Mouse (Mus musculus) forebrain, embryonic 16.5 days (tissue): ENCODE measurements around the gene Gltp. TPM values are rescaled to one million over a fixed set of nuclear protein-coding genes. Genes with fewer than 3 reads are reported as not detected.

Experiments
- ATAC-seq: fragments of 200-750 bp; cut with Nextera tagmentation; 2 replicates; pipeline ENCODE4 v1.8.0; 2017; ENCODE audit warnings: mild to moderate bottlenecking, moderate library complexity
- H3K27ac ChIP-seq: fragments of 300-500 bp; sonication (generic); 2 replicates; pipeline ENCODE4 v1.5.1; 2014; ENCODE audit warnings: low read length, control low read depth
- H3K27me3 ChIP-seq: fragments of 300-500 bp; sonication (generic); replicated peaks from 2 replicates; pipeline ENCODE4 v1.6.1; 2014; ENCODE audit warnings: low read length; ENCODE audit not compliant: control insufficient read depth, insufficient read depth
- H3K36me3 ChIP-seq: fragments of 300-500 bp; sonication (generic); 2 replicates; pipeline ENCODE4 v1.6.1; 2014; ENCODE audit not compliant: control insufficient read depth, insufficient read depth
- H3K4me1 ChIP-seq: fragments of 300-500 bp; sonication (generic); replicated peaks from 2 replicates; pipeline ENCODE4 v1.6.1; 2014; ENCODE audit warnings: low read length; ENCODE audit not compliant: control insufficient read depth, insufficient read depth
- H3K4me2 ChIP-seq: fragments of 300-500 bp; sonication (generic); 2 replicates; pipeline ENCODE4 v1.6.1; 2014; ENCODE audit warnings: mild to moderate bottlenecking, low read length, control low read depth
- H3K4me3 ChIP-seq: fragments of 300-500 bp; sonication (generic); replicated peaks from 2 replicates; pipeline ENCODE4 v1.5.1; 2014; ENCODE audit warnings: mild to moderate bottlenecking, low read length, control low read depth
- H3K9ac ChIP-seq: fragments of 300-500 bp; sonication (generic); replicated peaks from 2 replicates; pipeline ENCODE4 v1.6.1; 2014; ENCODE audit warnings: low read depth, low read length, control low read depth
- H3K9me3 ChIP-seq: fragments of 300-500 bp; sonication (generic); 2 replicates; pipeline ENCODE4 v1.6.1; 2016; ENCODE audit warnings: low read length; ENCODE audit not compliant: control insufficient read depth
- WGBS: fragments of 180-500 bp; shearing (Covaris S2); extraction: QIAGEN DNeasy Blood & Tissue Kit; methylation state at CpG from one replicate; pipeline ENCODE4 v1.1.7; 2014; 5-methylcytosine and 5-hydroxymethylcytosine counted together
- polyA plus RNA-seq: library from polyadenylated mRNA; unstranded; fragments of >200 nt; fragmentation: Nextera tagmentation; extraction: Ambion mirVana; gene quantifications from 2 replicates; pipeline ENCODE4 v1.2.1, GENCODE M21; 2015

Gene Gltp
- polyA plus RNA-seq, 1 experiment from 2014 or later = 30.8 TPM

DNA sequence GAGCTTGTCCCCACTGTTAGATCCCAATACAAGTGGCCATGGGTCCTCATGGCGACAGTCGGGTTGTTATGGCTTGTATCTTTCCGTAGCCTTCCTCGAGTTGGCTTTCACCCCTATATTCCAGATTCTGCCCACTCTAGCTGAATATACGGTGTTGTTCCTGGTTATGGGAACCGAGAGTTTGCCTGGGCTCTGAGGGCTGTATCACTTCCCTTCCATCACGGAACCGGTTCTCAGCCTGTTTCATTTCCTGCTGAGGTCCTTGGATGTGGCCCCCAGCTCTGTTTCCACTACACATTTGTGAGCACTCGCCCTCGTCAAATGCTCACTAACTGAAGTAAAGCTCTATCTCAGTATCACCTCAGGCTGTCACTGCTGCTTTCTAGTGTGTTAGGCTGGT lies 31.2 kb upstream of the Gltp start:
- Histone ChIP-seq H3K4me2 (no peak overlapping the region), H3K4me3 (no peak overlapping the region), H3K4me1 (no peaks in the 10 kb centered on the region), H3K27me3 (no peaks in the 10 kb centered on the region), H3K9me3 (no peaks in the 10 kb centered on the region), H3K36me3 (peaks cover 21% of the 10 kb centered on the region), H3K9ac (no peak overlapping the region), H3K27ac (no peak overlapping the region)
- WGBS = 95% methylated on average over 10 of the region's 10 CpGs
- no peak for ATAC-seq

DNA sequence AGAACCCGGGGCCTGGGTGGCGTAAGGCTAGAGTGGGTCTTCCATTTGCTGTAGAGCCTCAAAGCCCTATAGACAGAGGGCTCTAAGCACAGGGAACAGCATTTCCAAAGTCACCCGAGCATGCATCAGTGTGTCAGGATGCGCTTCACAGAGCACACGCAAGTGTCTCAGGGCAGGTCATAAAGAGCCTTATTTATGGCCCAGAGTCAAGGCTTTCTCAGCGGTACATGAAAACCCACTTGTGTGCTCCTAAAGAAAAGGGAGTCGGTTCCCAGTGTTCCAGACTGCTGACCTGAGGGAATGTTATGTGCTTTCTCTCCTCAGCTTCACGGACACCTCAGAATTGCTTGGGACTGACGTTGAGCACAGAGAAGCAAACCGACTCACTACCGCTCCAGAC lies 30.0 kb upstream of the Gltp start:
- H3K4me3 ChIP-seq = no peak overlapping the region
- 91% methylated on average over 11 of the region's 11 CpGs for WGBS
- no peak overlapping the region for H3K4me2 ChIP-seq
- H3K4me1 ChIP-seq = no peaks in the 10 kb centered on the region
- H3K9ac ChIP-seq = no peak overlapping the region
- no peaks in the 10 kb centered on the region for H3K9me3 ChIP-seq
- peaks cover 21% of the 10 kb centered on the region for H3K36me3 ChIP-seq
- H3K27ac ChIP-seq = no peak overlapping the region
- H3K27me3 ChIP-seq = no peaks in the 10 kb centered on the region
- ATAC-seq = no peak

DNA sequence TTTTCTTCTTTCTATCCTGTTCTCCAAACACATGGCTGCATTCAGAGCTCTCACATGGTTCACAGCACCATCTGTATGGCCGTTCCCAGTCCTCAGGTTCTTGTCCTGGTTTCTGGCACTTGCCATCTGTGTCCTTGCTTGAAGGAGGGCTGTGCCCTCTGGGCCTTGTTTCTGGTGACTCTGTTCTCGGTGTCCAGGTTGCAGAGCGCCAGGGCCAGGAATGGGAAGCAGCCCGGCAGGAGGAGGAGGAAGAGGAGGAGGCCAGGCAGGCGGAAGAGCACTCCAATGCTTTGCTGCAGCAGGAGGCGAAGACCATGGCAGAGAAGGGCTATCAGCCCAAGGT lies 29.1 kb upstream of the Gltp start:
- H3K4me1 ChIP-seq = no peaks in the 10 kb centered on the region
- peaks cover 24% of the 10 kb centered on the region for H3K36me3 ChIP-seq
- no peak for ATAC-seq
- H3K4me2 ChIP-seq = no peak overlapping the region
- H3K9me3 ChIP-seq = no peaks in the 10 kb centered on the region
- H3K9ac ChIP-seq = no peak overlapping the region
- no peaks in the 10 kb centered on the region for H3K27me3 ChIP-seq
- H3K4me3 ChIP-seq = no peak overlapping the region
- H3K27ac ChIP-seq = no peak overlapping the region
- 96% methylated on average over 6 of the region's 6 CpGs for WGBS

DNA sequence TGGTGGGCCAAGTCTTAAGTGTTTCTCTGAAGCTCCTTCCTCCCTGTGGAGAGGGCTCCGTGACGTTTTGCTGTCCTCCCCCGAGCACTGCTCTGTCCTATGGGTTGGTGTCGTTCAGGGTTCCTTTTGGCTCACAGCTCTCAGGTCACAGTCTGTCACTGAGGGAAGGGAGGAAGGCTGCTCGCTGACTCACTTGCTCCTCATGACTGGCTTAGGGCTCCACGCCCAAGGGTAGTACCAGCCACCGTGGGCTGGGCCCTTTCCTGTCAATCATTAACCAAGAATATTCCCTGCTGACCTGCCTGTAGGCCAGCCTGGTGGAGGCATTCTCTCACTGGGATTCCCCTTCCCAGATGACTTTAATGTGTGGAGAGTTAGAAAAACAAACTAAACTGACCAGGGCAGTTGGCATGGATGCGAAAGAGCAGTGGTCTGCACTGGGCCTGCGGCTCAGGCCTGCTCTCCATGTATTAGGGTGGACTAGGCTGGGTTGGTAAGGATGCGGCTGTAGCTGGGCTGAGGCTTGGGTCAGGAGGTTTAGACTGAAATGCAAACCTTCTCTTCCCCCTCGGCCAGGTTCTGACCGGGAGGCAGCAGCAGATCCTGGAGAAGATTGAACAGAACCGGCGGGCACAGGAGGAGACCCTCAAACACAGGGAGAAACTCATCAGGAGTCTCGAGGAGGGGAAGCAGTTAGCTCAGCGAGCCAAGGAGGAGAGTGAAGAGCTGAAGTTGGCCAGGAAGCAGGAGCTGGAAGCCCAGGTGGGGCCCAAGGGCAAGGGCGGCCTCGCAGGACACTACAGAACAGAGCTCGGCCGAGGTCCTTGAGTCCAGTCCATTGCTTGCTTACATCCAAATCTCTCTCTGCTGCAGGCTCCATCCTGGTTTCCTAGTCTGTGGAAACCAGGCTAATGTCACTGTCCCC lies 28.5 kb upstream of the Gltp start:
- H3K9ac ChIP-seq = no peak overlapping the region
- H3K27ac ChIP-seq = no peak overlapping the region

DNA sequence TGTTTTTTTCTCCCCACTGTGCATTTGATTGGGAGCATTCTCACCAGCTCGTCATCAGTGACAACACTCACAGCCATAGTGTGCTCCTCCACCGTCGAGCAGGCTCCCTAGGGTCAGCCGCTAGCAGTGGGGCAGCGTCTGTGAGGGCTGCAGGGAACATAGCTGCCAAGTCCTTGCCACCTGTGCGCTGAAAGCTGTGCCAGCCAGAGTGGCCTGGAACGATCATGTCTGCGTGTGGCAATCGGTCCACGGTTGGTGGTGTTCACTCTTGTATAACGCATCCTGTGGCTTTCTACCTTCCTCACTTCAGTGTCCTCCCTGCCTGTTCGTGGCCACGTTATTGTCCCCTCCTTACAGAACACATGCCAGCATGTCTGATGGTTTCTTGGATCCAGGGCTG lies 27.7 kb upstream of the Gltp start:
- no peak for ATAC-seq
- Histone ChIP-seq H3K27me3 (no peaks in the 10 kb centered on the region), H3K9me3 (no peaks in the 10 kb centered on the region), H3K4me1 (no peaks in the 10 kb centered on the region), H3K4me2 (no peak overlapping the region), H3K27ac (no peak overlapping the region), H3K36me3 (peaks cover 21% of the 10 kb centered on the region; the same call in 1 of the 2 replicates), H3K4me3 (no peak overlapping the region), H3K9ac (no peak overlapping the region)
- 87% methylated on average over 13 of the region's 13 CpGs for WGBS

More for the DNA sequence above, 28.5 kb upstream of the Gltp start:
- no peaks in the 10 kb centered on the region for H3K9me3 ChIP-seq
- no peak for ATAC-seq
- no peak overlapping the region for H3K4me3 ChIP-seq
- peaks cover 22% of the 10 kb centered on the region for H3K36me3 ChIP-seq
- 91% methylated on average over 20 of the region's 20 CpGs for WGBS
- H3K4me1 ChIP-seq = no peaks in the 10 kb centered on the region
- H3K27me3 ChIP-seq = no peaks in the 10 kb centered on the region
- H3K4me2 ChIP-seq = no peak overlapping the region

DNA sequence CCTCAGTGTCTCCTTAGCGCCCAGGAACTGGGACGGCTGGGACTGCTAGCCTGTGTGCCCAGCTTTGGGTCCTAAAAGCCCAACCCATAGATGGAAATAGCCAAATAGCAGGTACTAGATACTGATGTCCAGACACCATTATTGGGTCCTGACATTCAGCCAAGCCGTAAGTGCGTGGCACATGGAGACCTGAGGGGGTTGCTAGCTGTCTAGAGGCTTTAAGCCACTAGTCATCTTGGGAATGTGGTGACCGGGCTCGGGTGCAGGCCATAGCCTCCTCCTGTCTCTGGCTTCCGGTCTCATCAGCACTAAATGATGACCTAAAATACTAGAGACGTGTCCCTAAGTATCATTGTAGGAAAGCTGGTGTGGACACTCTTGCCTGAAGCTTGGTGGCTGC lies 27.2 kb upstream of the Gltp start:
- H3K4me1 ChIP-seq = no peaks in the 10 kb centered on the region
- no peak overlapping the region for H3K4me3 ChIP-seq
- peaks cover 23% of the 10 kb centered on the region; the same call in 1 of the 2 replicates for H3K36me3 ChIP-seq
- no peak overlapping the region for H3K9ac ChIP-seq
- no peak overlapping the region for H3K4me2 ChIP-seq
- H3K27me3 ChIP-seq = no peaks in the 10 kb centered on the region
- H3K9me3 ChIP-seq = no peaks in the 10 kb centered on the region
- WGBS = 97% methylated on average over 8 of the region's 8 CpGs
- H3K27ac ChIP-seq = no peak overlapping the region
- ATAC-seq = no peak

DNA sequence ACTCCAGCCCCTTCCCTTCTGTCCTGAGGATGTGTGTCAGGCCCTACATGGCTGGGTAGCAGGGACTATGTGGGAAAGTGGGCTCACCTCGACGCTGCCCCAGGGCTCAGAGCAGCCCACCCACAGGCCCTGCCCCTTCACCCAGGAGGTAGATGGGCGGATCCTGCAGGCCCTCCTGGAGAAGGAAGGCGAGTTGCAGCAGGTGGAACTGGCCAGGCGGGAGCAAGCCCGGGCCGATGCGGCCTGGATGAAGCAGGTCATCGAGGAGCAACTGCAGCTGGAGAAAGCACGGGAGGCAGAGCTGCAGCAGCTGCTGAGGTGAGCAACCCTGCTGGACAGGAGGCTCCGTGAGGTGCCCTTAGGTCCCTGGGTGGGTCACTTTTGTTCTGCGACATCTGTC lies 26.5 kb upstream of the Gltp start:
- Histone ChIP-seq H3K4me1 (no peaks in the 10 kb centered on the region), H3K36me3 (peaks cover 23% of the 10 kb centered on the region; the same call in 1 of the 2 replicates), H3K27me3 (no peaks in the 10 kb centered on the region), H3K4me3 (no peak overlapping the region), H3K27ac (no peak overlapping the region), H3K9me3 (no peaks in the 10 kb centered on the region), H3K4me2 (no peak overlapping the region), H3K9ac (no peak overlapping the region)
- no peak for ATAC-seq
- WGBS = 91% methylated on average over 12 of the region's 12 CpGs

DNA sequence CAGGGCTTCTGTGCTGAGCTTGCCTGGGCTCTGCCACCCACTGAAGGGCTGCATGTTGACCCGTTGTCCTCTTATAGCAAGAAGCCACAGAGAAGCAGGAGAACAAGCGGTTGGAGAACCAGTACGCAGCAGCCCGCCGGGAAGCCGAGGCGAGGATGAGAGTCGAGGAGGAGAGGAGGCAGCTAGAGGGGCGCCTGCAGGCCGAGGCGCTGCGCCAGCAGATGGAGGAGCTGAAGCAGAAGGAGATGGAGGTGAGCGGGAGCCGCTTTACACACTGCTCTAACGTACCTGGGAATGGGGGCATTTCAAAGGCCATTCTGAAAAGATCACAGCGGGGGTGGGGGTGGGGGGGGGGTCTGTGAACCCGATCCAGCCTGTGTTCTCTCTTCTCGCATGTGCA lies 23.8 kb upstream of the Gltp start:
- H3K9ac ChIP-seq = no peak overlapping the region
- no peaks in the 10 kb centered on the region for H3K4me1 ChIP-seq
- no peak overlapping the region for H3K4me3 ChIP-seq
- no peak for ATAC-seq
- no peaks in the 10 kb centered on the region for H3K27me3 ChIP-seq
- peaks cover 23% of the 10 kb centered on the region; the same call in 1 of the 2 replicates for H3K36me3 ChIP-seq
- 94% methylated on average over 18 of the region's 18 CpGs for WGBS
- H3K4me2 ChIP-seq = no peak overlapping the region
- no peak overlapping the region for H3K27ac ChIP-seq
- H3K9me3 ChIP-seq = no peaks in the 10 kb centered on the region

DNA sequence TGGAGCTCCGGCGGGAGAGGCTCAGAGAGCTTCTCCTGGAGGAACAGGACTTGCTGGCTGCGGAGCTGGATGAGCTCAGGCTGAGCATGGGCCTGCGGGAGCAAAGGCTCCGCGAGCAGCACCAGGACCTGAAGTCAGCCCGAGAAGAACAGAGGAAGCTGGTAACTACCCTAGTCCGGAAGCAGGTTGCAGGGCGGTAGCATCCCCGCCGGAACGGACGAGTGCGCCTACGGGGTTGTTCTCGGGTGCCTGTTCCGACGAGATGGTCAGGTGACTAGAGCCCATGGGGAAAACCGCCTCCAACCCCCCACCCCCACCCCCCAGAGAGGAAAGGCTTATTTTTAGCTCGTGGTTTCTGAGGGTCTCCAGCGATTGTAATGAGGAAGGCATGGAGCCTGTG lies 18.6 kb upstream of the Gltp start:
- Histone ChIP-seq H3K4me1 (peaks cover 7% of the 10 kb centered on the region), H3K27ac (no peak overlapping the region), H3K4me2 (no peak overlapping the region), H3K9me3 (no peaks in the 10 kb centered on the region), H3K36me3 (0 out of 2 replicates have a peak, but pooled peaks cover 8% of the 10 kb centered on the region), H3K4me3 (no peak overlapping the region), H3K9ac (no peak overlapping the region), H3K27me3 (no peaks in the 10 kb centered on the region)
- 94% methylated on average over 21 of the region's 21 CpGs for WGBS
- no peak for ATAC-seq
